Mouse (Mus musculus): ENCODE data around the gene Mxra8. TPM values are rescaled to one million over a fixed set of nuclear protein-coding genes. Genes with fewer than 3 reads are reported as not detected.

Mxra8 gene
- total RNA-seq, 1 experiment from 2014 or later: 13.4 TPM

DNA sequence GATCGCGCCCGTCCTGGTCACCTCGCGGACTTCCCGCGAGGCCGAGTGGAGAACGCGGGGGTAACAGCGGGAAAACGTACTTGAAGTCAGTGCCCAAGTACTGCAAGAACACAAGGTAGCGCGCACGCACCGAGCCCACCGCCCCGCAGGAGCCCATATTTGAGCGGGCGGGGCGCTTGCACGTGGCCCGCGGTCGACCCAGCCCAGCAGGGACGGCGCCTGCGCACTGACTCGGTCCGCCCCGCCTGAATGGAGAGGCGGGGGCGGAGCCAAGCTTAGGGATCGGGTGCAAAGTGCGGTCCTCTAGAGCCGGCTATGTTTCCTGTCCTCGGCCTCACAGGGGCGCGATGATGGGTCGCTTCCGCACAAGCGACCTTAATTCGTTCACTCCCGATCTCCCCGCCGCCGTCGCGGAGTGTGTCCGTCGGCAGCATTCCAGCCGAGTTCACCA is 52.1 kb downstream of the Mxra8 start, which contains the start of the genes Pusl1 and Acap3:
Gene Pusl1, minus strand, starts transcription at position 231 of the 451 bp plus-strand sequence.
Gene Acap3, plus strand, starts transcription at position 272 of the 451 bp plus-strand sequence.
- ATAC-seq (replicated peaks in 1 of 2; ENCODE audit: insufficient read depth in 1 of 2, low FRiP score in 2 of 2, low TSS enrichment in 1 of 2, low read depth in 1 of 2, poor library complexity in 2 of 2, severe bottlenecking in 2 of 2): peak; percentile 53 to 71

DNA sequence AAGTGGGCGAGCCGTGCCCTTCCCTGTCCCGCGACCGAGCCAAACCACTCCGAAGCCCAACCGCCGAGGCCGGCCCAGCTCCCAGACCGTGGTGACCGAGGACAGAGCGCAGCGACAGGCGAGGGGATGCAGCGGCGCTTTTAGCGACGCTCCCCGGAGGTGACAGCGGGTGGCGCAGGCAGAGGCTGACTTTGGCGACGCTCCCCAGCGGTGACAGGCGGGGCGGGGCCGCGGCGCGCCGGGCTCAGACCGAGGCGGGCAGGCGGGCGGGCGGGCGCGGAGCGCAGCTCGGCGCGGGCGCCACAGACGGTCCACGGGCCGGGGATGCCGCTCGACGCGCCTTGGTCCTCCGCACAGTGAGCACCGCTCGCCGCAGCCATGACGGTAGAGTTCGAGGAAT is 52.5 kb downstream of the Mxra8 start:
- peak in 1 of 2 experiments; percentile 70; a peak in 3 of 4 replicates for ATAC-seq (replicated peaks in 1 of 2; ENCODE audit: insufficient read depth in 1 of 2, low FRiP score in 2 of 2, low TSS enrichment in 1 of 2, low read depth in 1 of 2, poor library complexity in 2 of 2, severe bottlenecking in 2 of 2)

DNA sequence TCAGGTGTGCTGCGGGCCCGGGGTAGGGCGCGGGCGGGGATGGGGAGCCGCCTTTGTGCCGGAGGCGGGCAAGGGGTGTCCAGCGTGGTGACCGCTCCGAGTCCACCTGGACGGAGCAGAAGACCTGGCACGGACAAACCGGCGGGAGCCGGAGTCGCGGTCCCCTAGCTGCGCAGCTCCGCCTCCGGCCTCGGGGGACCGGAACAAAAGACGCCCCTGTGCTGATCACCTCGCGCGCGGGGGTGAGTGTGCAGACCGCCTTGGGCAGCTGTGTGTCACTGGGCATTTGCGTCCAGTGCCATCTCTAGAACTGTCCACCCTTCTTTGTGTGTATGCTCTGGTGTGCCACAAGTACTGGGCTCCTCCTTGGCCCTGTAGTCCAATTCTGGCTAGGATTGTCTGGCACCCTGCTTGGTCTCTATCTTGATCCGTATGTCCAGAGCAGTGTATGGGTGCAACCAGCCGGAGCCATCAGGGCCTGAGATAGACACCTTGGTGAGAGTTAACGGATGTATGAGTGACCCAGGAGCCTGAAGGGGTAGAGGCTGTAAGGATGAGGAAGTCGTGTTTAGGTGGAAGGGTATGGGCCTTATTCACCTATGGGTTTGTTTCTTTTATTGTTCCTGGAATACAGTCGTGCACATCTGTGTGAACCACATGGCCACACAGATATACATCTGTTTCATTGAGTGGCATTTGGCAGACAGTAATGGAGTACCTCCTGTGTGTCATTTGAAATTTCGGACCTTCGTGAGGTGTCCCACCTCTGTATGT is 53.1 kb downstream of the Mxra8 start:
- ATAC-seq (replicated peaks in 1 of 2; ENCODE audit: insufficient read depth in 1 of 2, low FRiP score in 2 of 2, low TSS enrichment in 1 of 2, low read depth in 1 of 2, poor library complexity in 2 of 2, severe bottlenecking in 2 of 2): peak in 1 of 2 experiments; percentile 8; a peak in 1 of 4 replicates

DNA sequence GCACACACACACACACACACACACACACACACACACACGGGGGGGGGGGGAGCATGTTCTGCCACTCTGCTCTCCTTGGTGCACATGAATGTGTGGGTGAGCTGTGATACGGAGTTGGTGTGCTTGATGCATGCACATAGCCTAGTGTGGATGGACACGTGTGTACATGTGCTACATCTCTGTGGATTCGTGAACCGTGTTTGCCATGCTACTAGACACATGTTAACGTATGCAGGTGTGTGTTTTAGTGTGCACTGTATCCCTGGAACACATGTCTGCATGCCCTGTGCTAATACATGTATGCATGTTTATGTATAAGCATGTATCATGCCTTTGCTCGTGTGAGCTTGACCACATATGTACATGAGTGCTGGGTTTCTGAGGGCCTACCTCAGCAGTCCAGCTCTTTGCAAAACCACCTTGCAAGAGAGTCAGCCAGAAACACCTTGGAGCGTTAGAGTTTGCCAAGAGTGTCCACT is 53.8 kb downstream of the Mxra8 start:
- ATAC-seq (replicated peaks in 1 of 2; ENCODE audit: insufficient read depth in 1 of 2, low FRiP score in 2 of 2, low TSS enrichment in 1 of 2, low read depth in 1 of 2, poor library complexity in 2 of 2, severe bottlenecking in 2 of 2): no peak

Other genes starting within 250 kb of the Mxra8 start
- gene Slc35e2, start 238.3 kb upstream of the Mxra8 start, total RNA-seq (2017): 16.6 and 22.6 TPM in 2 replicates
- gene Cdk11b, start 214.8 kb upstream of the Mxra8 start, total RNA-seq (2017): 75.7 and 107 TPM in 2 replicates
- gene Gm10563, start 194.3 kb upstream of the Mxra8 start, total RNA-seq (2017): not detected in 2 replicates
- not detected in 2 replicates for gene Mmp23, start 186.3 kb upstream of the Mxra8 start, total RNA-seq (2017)
- 29.1 and 42.8 TPM in 2 replicates for gene Mib2, start 170.5 kb upstream of the Mxra8 start, total RNA-seq (2017)
- 3.7 and 6.9 TPM in 2 replicates for gene Fndc10, start 145.3 kb upstream of the Mxra8 start, total RNA-seq (2017)
- 73.4 and 97.7 TPM in 2 replicates for gene Ssu72, start 134.9 kb upstream of the Mxra8 start, total RNA-seq (2017)
- gene Tmem240, start 104.9 kb upstream of the Mxra8 start, total RNA-seq (2017): 0.31 and 1.5 TPM in 2 replicates
- gene Atad3a, start 78.6 kb upstream of the Mxra8 start, total RNA-seq (2017): 53.7 and 73.8 TPM in 2 replicates
- gene Vwa1, start 65.0 kb upstream of the Mxra8 start, total RNA-seq (2017): 0.30 and 0.31 TPM in 2 replicates
- gene Tmem88b, start 53.8 kb upstream of the Mxra8 start, total RNA-seq (2017): 0.05 TPM in 1 of 2 replicates, not detected in the other
- gene Ankrd65, start 49.2 kb upstream of the Mxra8 start, total RNA-seq (2017): not detected in 2 replicates
- 47.9 and 55.7 TPM in 2 replicates for gene Mrpl20, start 36.8 kb upstream of the Mxra8 start, total RNA-seq (2017)
- gene Ccnl2, start 27.2 kb upstream of the Mxra8 start, total RNA-seq (2017): 120 and 133 TPM in 2 replicates
- gene Aurkaip1, start 8.4 kb upstream of the Mxra8 start, total RNA-seq (2017): 93.5 and 114 TPM in 2 replicates
- 21.0 and 23.8 TPM in 2 replicates for gene Dvl1, start 7.7 kb downstream of the Mxra8 start, total RNA-seq (2017)
- gene Tas1r3, start 23.7 kb downstream of the Mxra8 start, total RNA-seq (2017): 0.45 and 0.75 TPM in 2 replicates
- 7.3 and 8.5 TPM in 2 replicates for gene Cptp, start 29.8 kb downstream of the Mxra8 start, total RNA-seq (2017)
- gene Ints11, start 29.9 kb downstream of the Mxra8 start, total RNA-seq (2017): 22.6 and 24.8 TPM in 2 replicates
- gene Pusl1, start 52.1 kb downstream of the Mxra8 start, total RNA-seq (2017): 23.3 and 26.5 TPM in 2 replicates
- gene Acap3, start 52.1 kb downstream of the Mxra8 start, total RNA-seq (2017): 3.7 and 13.8 TPM in 2 replicates
- 80.7 and 104 TPM in 2 replicates for gene Ube2j2, start 104.2 kb downstream of the Mxra8 start, total RNA-seq (2017)
- 12.1 and 36.7 TPM in 2 replicates for gene C1qtnf12, start 122.6 kb downstream of the Mxra8 start, total RNA-seq (2017)
- 8.6 and 11.8 TPM in 2 replicates for gene B3galt6, start 153.0 kb downstream of the Mxra8 start, total RNA-seq (2017)
- gene Sdf4, start 153.2 kb downstream of the Mxra8 start, total RNA-seq (2017): 151 and 176 TPM in 2 replicates
- 2.3 and 6.6 TPM in 2 replicates for gene Tnfrsf4, start 174.2 kb downstream of the Mxra8 start, total RNA-seq (2017)
- 14.5 and 33.5 TPM in 2 replicates for gene Tnfrsf18, start 186.5 kb downstream of the Mxra8 start, total RNA-seq (2017)
- 1.3 TPM in 1 of 2 replicates, not detected in the other for gene Ttll10, start 219.7 kb downstream of the Mxra8 start, total RNA-seq (2017)

All from hematopoietic stem cell, adult 5-6 weeks (primary cell).